Mouse (Mus musculus): ENCODE results near the gene Ptges2.

- no peak for TF ChIP-seq ZMIZ1 (IDR thresholded peaks at IDR 0.05; ENCODE audit: low read depth, low read length)
- TF ChIP-seq CTCF (conservative IDR thresholded peaks at IDR 0.05 in 1 of 2, IDR thresholded peaks at IDR 0.05 in 1 of 2; ENCODE audit: low read depth in 2 of 2, low read length in 2 of 2): no peak
- no peak for TF ChIP-seq MYC (IDR thresholded peaks at IDR 0.05; ENCODE audit: low read depth, low read length)
- no peak for TF ChIP-seq SMC3 (IDR thresholded peaks at IDR 0.05; ENCODE audit: low read depth, low read length)
- TF ChIP-seq EP300 (IDR thresholded peaks at IDR 0.05; ENCODE audit: low read length): no peak
These were observed at the start of gene Ptges2 for GRCm38 (mm10) chr2:32395484-32395945.
